Mouse (Mus musculus): ENCODE measurements around the gene Aff1. TPM values are rescaled to one million over a fixed set of nuclear protein-coding genes. Genes with fewer than 3 reads are reported as not detected.

Aff1 gene
- polyA plus RNA-seq, 1 experiment: 13.6 TPM

DNA sequence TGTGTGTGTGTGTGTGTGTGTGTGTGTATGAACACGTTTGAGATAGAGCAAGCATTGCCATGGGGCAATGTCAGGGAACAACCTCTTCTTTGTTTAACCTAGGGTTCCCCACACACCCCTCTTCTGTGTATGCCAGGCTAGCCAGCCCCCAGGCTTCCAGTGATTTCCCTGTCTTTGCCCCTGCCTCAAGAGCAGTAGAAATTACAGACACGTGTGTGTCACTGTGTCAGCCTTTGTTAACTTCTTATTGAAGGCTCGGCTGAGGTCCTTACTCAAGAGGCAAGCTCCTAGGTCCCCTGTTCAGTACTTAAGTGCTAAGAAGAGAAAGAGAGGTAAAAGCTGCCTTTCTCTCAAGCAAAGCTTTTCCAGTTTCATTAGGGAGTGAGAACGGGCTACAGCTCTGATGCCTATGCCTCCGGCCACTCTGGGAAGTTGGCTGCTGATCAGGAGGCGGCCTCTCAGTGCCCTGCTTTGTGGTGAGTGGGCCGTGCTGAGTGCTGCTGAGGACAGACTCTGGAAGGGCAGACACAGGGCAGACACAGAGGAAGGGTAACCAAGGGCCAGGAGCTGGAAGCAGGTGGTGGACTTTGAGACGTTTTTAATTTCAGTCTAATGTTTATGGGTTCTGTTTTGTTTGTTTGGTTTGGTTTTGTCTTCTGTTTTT lies 111.9 kb downstream of the Aff1 start:
- Histone ChIP-seq H3K36me3 (replicated peaks; ENCODE audit: low read length) (peaks cover 40% of the 10 kb centered on the region), H3K27me3 (replicated peaks) (no peaks in the 10 kb centered on the region), H3K4me3 (replicated peaks) (no peak overlapping the region), H3K9me3 (no peaks in the 10 kb centered on the region), H3K4me1 (peaks cover 57% of the 10 kb centered on the region)
- TF ChIP-seq FLI1 (IDR thresholded peaks at IDR 0.05; ENCODE audit: low read length) (no peak), GATA1 (IDR thresholded peaks at IDR 0.05; ENCODE audit: borderline replicate concordance, low read length) (no peak)

DNA sequence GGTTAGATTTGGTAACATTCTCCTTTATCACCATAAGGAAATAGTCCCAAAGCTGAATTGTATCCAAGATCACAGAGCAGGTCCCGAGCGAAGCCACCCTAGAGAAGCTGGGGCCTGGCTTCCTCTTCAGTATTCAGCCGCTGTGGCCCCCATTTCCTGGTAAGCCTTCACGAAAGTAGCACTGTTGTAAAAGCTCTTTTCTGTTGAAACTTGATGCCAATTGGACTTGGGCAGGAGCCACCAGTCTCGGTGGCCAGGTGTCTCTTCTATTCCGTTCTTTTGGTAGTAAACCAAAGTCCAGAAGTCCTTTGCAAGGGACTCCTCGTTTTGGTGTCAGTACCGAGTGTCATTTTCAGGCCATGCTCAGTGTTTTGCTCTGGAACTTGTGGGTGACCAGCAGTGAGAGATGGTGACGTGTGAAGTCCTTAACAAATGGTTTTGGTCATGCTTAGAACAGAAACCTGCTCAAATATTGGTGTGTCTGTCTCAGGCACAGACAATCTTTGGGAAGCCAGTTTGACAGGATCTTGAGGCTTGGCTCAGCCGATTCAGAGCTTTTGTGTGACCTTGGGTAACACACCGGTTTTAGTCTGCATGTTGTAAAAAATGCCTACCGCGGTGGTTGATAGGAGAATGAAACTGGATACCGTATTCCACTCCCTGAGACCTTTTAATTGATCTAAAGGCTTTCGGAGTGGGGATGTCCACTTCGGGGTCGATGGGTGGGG lies 114.8 kb downstream of the Aff1 start:
- H3K4me3 ChIP-seq (replicated peaks): no peak overlapping the region
- no peaks in the 10 kb centered on the region for H3K9me3 ChIP-seq
- peaks cover 36% of the 10 kb centered on the region for H3K36me3 ChIP-seq (replicated peaks; ENCODE audit: low read length)
- H3K4me1 ChIP-seq: peaks cover 57% of the 10 kb centered on the region
- no peaks in the 10 kb centered on the region for H3K27me3 ChIP-seq (replicated peaks)
- TF ChIP-seq FLI1 (IDR thresholded peaks at IDR 0.05; ENCODE audit: low read length): no peak

DNA sequence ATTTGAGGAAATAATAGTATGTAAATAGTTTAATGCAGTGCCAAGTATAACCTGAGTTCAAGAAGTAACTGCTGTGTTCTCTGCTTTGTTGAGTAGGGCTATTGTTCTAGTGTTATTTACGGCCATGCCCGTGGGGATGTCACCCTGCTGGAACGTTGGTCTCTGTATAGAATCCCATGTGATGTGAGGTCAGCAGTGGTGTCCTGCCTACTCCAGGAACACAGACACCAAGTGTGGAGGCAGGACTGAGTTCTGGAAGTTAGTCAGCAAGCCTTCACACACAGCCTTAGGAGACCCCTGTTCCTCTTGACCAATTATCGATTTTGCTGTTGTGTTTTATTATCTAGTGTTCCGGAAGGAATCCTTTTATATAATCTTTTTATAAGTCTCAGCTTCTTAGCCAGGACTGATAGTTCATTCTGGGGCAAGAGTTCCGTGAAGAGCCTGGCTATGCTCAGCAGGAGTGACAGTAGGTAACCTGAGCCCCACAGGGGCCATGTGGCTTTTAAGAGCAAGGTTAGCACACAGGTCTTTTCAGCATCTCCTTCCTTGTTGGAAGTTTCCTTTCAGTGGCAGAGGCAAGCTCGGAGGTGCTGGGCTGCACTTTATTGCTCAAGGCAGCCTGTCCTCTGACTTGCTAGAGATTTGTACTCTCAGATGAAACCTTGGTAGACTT lies 115.6 kb downstream of the Aff1 start:
- no peaks in the 10 kb centered on the region for H3K9me3 ChIP-seq
- peaks cover 36% of the 10 kb centered on the region for H3K36me3 ChIP-seq (replicated peaks; ENCODE audit: low read length)
- H3K4me3 ChIP-seq (replicated peaks): no peak overlapping the region
- TF ChIP-seq GATA1 (IDR thresholded peaks at IDR 0.05; ENCODE audit: borderline replicate concordance, low read length): no peak
- TF ChIP-seq FLI1 (IDR thresholded peaks at IDR 0.05; ENCODE audit: low read length): no peak
- H3K4me1 ChIP-seq: peaks cover 57% of the 10 kb centered on the region
- H3K27me3 ChIP-seq (replicated peaks): no peaks in the 10 kb centered on the region

DNA sequence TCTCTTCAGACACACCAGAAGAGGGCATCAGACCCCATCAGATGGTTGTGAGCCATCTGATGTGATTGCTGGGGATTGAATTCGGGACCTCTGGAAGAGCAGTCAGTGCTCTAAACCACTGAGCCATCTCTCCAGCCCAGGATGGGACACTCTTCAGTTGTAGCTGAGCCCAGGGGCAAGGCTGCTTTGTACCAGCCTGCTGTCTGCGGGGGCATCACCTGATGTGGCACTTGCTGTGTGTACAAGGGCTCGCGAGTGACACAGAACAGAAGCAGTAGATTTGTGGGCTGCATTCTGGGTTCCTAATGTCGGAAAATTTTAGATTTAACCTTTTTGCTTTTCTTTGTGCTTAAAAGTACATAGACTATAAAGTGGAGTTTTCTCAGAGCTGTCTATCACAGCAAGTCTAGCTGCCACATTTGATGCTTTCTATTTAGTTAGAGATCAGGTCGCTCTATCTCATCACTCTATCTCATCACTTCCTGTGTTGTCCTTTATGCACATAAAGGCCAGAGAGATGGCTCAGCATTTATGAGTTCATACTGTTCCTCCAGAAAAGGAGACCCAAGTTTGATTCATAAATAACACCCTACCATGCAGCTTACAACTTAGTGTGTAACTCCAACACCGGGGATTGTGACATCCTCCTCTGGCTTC lies 117.6 kb downstream of the Aff1 start:
- no peaks in the 10 kb centered on the region for H3K9me3 ChIP-seq
- no peak overlapping the region for H3K4me3 ChIP-seq (replicated peaks)
- peaks cover 64% of the 10 kb centered on the region for H3K4me1 ChIP-seq
- H3K27me3 ChIP-seq (replicated peaks): no peaks in the 10 kb centered on the region
- TF ChIP-seq FLI1 (IDR thresholded peaks at IDR 0.05; ENCODE audit: low read length) (no peak), GATA1 (IDR thresholded peaks at IDR 0.05; ENCODE audit: borderline replicate concordance, low read length) (no peak)
- H3K36me3 ChIP-seq (replicated peaks; ENCODE audit: low read length): peaks cover 53% of the 10 kb centered on the region

DNA sequence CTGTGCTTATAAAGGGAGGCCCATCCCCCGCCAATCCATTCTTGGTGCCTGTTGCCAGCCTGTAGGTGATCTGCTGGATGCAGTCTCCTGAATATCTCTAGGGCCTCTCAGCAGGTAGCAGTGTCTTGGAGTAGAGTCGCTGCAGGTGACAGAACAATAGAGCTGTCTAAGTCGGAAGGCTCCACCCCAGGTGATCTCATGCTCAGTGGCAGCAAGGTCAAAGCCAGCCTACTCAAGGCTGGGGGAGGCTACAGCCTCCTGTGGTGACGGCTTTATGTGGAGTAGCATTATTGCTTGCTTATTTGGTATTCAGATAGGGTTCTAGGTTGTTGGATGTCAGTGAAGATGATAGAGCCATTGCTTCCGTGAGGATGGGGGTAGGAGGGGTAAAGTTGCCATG lies 121.1 kb downstream of the Aff1 start:
- Histone ChIP-seq H3K4me1 (peaks cover 49% of the 10 kb centered on the region), H3K9me3 (no peaks in the 10 kb centered on the region), H3K4me3 (replicated peaks) (no peak overlapping the region), H3K27me3 (replicated peaks) (no peaks in the 10 kb centered on the region), H3K36me3 (replicated peaks; ENCODE audit: low read length) (peaks cover 77% of the 10 kb centered on the region)
- TF ChIP-seq GATA1 (IDR thresholded peaks at IDR 0.05; ENCODE audit: borderline replicate concordance, low read length) (no peak), FLI1 (IDR thresholded peaks at IDR 0.05; ENCODE audit: low read length) (no peak)

DNA sequence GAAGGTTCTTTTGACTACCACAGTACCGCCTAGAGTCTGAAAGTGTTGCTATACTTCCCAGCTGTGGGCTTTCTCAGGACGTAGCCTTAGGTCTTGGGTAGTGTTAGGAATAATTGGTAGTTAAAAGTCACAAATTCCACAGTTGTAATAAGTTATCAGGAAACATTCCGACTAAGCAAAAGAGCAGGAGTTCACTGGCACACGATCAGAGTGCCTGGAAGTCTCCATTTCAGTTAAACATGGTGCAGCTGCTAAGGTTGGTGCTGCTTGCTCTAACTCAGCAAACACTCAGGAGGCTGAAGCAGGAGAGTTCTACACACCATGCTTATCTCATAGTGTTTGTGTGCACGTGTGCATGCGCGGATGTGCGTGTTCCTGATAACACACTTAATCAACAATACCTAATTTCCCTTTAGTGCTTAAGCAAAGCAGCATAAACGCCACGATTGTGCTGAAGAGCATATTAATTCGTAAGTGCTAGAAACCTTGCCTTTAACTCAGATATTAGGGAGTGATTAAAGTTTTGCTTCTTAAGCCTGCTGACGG lies 121.9 kb downstream of the Aff1 start:
- Histone ChIP-seq H3K36me3 (replicated peaks; ENCODE audit: low read length) (peaks cover 84% of the 10 kb centered on the region), H3K4me1 (peaks cover 46% of the 10 kb centered on the region), H3K9me3 (no peaks in the 10 kb centered on the region), H3K4me3 (replicated peaks) (no peak overlapping the region), H3K27me3 (replicated peaks) (no peaks in the 10 kb centered on the region)
- TF ChIP-seq FLI1 (IDR thresholded peaks at IDR 0.05; ENCODE audit: low read length) (no peak), GATA1 (IDR thresholded peaks at IDR 0.05; ENCODE audit: borderline replicate concordance, low read length) (no peak)

DNA sequence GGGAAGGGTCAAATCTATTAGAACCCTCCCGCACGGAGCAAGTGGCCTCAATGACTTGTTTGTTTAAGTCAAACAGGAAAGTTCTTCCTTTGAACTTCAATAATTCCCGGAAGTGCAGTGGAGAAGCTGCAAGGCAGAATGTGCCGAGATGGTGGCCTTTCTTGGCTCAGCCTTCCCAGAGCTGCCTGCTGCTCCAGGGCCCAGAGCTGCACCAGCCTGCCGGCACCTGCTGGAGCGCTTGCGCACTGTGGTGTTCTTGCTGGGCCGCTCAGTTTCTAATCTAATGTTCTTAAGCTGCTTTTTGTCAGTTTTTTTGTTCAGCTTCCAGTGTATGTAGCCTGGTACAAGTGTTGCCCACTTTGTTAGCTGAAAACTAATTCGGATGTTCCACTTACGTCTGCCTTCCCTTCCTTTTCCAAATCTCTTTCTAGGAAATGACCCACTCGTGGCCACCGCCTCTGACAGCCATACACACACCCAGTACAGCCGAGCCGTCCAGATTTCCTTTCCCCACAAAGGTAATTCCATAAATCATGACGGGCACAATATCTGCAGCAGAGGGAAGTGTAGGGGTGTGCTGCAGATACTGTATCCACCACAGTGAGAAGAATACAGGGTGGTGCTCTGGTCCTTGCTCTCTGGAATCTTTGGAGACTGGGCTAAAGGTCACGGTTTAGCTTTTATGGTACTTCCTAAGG lies 122.5 kb downstream of the Aff1 start:
- TF ChIP-seq GATA1 (IDR thresholded peaks at IDR 0.05; ENCODE audit: borderline replicate concordance, low read length): no peak
- TF ChIP-seq FLI1 (IDR thresholded peaks at IDR 0.05; ENCODE audit: low read length): no peak
- H3K4me1 ChIP-seq: peaks cover 48% of the 10 kb centered on the region
- H3K4me3 ChIP-seq (replicated peaks): no peak overlapping the region
- H3K36me3 ChIP-seq (replicated peaks; ENCODE audit: low read length): peaks cover 85% of the 10 kb centered on the region
- no peaks in the 10 kb centered on the region for H3K27me3 ChIP-seq (replicated peaks)
- H3K9me3 ChIP-seq: no peaks in the 10 kb centered on the region

DNA sequence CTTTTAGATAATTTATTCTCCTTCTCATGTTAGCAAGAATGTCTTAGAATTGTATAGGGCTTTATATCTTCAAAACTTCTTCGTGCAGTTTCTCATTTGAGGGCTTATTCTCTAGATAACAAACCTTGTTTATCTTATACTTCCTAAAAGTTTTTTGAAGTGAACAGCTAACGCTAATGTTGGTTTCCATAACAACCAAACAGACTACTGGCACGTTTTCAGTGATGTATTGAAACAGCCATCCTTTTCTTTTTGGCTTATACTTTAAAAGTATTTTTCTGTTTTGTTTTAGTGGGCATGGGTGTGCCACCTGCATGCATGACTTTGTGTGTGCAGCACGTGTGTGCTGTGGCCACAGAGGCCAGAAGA lies 123.1 kb downstream of the Aff1 start:
- no peak for TF ChIP-seq GATA1 (IDR thresholded peaks at IDR 0.05; ENCODE audit: borderline replicate concordance, low read length)
- TF ChIP-seq FLI1 (IDR thresholded peaks at IDR 0.05; ENCODE audit: low read length): no peak
- Histone ChIP-seq H3K36me3 (replicated peaks; ENCODE audit: low read length) (peaks cover 87% of the 10 kb centered on the region), H3K4me3 (replicated peaks) (no peak overlapping the region), H3K9me3 (no peaks in the 10 kb centered on the region), H3K4me1 (peaks cover 46% of the 10 kb centered on the region), H3K27me3 (replicated peaks) (no peaks in the 10 kb centered on the region)

DNA sequence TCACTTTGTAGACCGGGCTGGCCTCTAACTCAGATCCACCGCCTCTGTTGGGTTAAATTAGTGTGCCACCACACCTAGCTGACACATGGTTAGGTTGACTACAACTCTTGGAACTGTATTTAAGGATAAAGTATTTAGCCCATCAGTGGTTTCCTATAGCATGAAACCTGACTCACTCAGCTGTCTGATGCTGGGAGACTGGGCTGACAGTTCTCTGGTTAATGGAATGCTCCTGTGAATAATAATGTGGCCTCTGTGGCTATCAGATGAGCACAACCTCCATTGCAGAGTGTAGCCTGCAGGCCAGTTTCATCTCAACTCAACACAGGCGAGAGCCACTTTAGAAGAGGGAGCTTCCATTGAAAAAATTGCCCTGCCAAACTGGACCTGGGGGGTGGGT lies 124.5 kb downstream of the Aff1 start:
- H3K4me1 ChIP-seq: peaks cover 47% of the 10 kb centered on the region
- H3K36me3 ChIP-seq (replicated peaks; ENCODE audit: low read length): peaks cover 88% of the 10 kb centered on the region
- no peak for TF ChIP-seq GATA1 (IDR thresholded peaks at IDR 0.05; ENCODE audit: borderline replicate concordance, low read length)
- TF ChIP-seq FLI1 (IDR thresholded peaks at IDR 0.05; ENCODE audit: low read length): no peak
- no peak overlapping the region for H3K4me3 ChIP-seq (replicated peaks)
- H3K9me3 ChIP-seq: no peaks in the 10 kb centered on the region
- H3K27me3 ChIP-seq (replicated peaks): no peaks in the 10 kb centered on the region

Data from megakaryocyte, embryonic 14.5 days (primary cell).